Mouse (Mus musculus) layer of hippocampus, postnatal 36 days (tissue): ENCODE results near the gene H2-D1. TPM values are rescaled to one million over a fixed set of nuclear protein-coding genes. Genes with fewer than 3 reads are reported as not detected.
A peak's percentile ranks its signal among the peaks of the same experiment; 100 is the strongest.
"Not testable (repeated sequence)": the region's sequence is repeated elsewhere in the genome, so short reads cannot be mapped to it uniquely, and the experiment has no call there.

Experiments
- DNase-seq, 2 experiments: peaks; one replicate each; pipeline ENCODE4 v3.0.0; 2022
- total RNA-seq, 2 experiments: library from RNA; stranded (reverse); gene quantifications; 2 replicates each; pipeline ENCODE4 v1.2.3; 2021

The H2-D1 gene
- total RNA-seq, 2 experiments from 2014 or later: 13.4 to 18.0 TPM

- no peak for DNase-seq
These were observed 5.2 kb upstream of the H2-D1 start for GRCm38 (mm10) chr17:35257378-35257777.

DNA sequence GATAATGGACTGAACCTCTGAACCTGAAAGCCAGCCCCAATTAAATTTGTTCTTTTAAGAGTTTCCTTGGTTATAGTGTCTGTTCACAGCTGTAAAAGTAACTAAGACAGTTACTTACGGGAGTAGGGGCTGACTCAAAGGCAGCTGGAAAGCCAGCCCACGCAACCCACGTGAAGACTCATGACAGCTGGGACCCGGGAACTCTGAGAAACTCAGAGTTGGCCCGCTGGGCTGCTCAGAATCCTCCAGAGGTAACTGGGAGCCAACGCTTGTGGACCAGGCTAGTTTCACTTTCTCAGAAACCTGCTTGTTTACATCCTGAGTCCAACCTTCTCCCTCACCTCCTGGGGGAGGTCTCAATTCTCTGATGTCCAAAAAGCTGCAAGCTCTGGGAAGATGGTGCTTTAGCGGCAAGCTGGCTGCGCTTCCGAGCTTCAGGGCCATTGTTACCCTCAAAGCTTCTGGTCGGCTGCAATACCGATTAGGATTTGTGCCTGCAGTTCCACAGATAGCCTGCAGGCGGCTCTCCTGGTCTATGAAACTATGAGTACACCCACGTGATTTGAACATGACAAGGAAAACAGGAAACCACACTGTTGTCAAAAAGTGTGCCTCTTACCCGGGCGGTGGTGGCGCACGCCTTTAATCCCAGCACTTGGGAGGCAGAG, 4.6 kb upstream of the H2-D1 start:
- DNase-seq: peak; percentile 89 to 90

- no peak for DNase-seq
These were observed 3.7 kb upstream of the H2-D1 start for GRCm38 (mm10) chr17:35258492-35259478.

GRCm38 (mm10) chr17:35259621-35260020, 2.9 kb upstream of the H2-D1 start:
- DNase-seq: no peak

DNA sequence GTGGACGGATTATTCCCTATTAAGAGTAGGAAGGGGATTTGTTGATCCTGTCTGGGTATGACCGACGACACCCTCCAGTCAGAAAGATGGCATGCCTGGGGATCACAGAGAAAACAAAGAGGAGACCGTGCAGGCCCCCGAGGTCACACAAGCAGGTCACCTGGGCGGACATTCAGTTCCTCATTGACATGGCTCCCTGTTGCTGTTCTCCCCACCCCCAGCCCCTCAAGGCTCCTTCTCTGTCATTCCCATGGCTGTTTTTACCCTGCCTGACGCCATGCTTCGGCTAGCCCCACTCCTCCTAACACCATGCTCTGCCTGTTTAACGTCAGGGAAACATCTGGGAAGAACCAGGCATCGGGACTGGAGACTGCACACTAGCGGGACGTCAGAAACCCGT, 879 bp upstream of the H2-D1 start:
- no peak for DNase-seq

GRCm38 (mm10) chr17:35263523-35263883, 973 bp downstream of the H2-D1 start:
- DNase-seq: no peak

- no peak for DNase-seq
These were observed 5.0 kb downstream of the H2-D1 start for GRCm38 (mm10) chr17:35267399-35268086.

DNA sequence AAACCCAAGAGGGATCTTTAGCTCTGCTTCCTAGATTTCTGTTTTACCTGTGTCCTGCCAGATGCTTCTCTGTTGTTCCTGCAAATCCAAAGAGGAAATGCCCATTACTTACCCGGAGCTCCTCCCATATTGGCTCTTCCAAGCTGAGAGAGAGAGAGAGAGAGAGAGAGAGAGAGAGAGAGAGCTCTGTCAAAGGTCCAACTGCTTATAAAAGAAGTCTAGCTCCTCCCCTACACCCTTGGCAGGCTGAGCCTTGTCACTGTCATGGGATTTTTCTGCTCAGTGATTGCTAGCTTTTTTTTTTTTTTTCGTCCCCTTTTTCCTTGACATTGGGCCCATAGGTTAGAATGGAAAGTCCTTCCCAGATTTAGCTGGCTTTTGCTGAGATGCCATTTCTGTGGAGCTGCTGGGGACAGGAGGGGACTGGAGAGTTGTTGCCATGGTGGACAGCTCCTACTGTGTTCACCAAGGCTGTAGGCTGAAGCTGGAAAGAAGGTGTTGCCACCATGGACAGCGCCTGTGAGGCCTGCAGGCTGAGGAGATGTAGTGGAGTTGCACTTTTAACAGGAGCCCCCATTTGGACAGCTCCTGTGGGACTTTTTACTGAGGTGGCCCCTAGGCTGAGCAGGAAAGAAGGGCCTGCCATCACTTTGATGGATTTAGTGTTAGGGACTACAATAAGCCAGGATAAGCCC, 7.3 kb downstream of the H2-D1 start:
- no peak for DNase-seq

DNA sequence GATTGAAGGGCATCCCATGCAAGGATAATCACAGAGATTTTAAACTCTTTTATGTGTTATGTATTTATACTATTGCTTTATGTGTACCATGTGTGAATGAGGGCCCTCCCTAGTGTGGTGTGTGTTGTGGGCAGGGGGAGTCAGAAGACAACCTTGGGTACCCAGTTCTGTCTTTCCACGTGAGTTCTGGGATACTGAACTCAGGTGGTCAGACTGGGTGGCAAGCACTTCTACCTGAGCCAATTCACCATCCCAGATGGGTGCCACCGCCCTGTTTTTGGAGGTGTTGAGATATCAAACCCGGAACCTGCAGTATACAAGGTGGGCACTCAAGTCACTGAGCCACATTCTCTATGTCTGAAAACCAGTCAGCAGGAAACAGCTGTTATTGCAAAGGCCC, 9.7 kb downstream of the H2-D1 start:
- no peak for DNase-seq

DNA sequence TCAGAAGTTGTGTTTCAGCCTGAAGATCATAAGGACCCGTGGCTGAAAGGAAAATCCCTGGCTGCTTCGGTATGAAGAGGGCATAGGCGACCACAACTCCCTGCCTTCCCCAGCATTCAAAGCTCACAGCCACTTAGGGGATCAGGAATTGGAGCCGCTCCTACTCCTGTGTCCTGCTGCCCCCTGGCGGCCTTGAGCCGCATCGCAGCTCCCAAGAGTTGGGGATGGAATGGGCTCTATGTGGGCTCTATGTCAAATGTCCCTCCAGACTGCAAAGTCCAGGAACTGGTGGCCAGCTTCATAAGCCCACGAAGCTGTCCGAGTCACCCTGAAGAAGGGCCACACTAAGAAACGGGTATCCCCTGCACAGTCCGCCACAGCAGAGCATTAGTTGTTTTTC, 12.2 kb downstream of the H2-D1 start:
- peak; percentile 82 to 83 for DNase-seq

- no peak for DNase-seq
These were observed 13.9 kb downstream of the H2-D1 start for GRCm38 (mm10) chr17:35276304-35276864.

GRCm38 (mm10) chr17:35278049-35278448, 15.5 kb downstream of the H2-D1 start:
- no peak for DNase-seq

DNA sequence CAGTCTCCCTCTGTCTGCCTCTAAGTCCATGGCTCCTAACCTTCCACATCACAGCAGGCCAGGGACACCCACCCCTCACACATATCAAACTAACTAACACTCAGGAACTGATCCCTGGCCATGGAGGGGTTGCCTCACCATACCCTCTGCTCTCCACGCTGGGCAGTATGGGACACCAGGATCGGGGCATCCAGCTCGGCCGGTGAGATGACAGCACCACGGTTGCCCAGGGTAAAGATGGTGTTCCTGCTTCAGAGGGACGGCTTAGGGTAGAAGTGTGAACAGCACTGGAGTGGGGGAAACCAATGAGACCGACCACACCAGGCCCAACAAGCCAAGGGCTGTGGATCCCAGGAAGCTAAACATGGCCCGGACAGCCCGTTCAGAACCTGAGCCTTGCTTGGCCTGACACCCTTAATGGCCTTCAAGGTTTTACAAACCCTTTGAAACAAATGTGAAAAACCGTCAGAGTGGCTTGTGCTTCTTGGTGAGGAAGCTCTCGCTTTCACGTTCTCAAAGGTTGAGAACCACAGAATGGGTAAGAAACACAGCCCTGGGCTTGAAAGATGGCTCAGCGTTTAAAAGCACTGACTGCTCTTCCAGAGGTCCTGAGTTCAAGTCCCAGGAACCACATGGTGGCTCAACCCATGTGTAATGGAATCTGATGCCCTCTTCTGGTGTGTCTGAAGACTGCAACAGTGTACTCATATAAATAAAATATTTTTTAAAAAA, 16.6 kb downstream of the H2-D1 start:
- no peak for DNase-seq

DNA sequence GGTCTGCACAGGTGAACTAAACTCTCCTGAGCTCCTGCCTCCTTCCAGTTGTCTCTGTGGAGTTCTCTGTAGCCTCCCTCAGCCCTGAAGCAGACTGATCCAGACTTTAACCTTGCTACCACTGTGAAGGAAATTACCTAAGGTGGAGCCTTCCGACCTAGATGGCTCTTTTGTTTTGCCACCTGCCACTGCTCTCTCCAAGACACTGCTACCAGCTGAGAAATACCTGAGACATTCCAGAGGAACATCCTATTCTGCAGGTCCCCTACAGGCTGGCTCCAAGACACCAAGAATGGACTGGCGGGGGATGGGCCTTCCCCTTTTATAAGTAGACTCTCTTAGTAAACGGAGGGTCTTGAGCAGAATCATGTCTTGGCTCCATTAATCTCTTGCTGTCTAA, 17.7 kb downstream of the H2-D1 start:
- DNase-seq: no peak

- no peak for DNase-seq
These were observed 22.9 kb downstream of the H2-D1 start for GRCm38 (mm10) chr17:35285431-35285830.

DNA sequence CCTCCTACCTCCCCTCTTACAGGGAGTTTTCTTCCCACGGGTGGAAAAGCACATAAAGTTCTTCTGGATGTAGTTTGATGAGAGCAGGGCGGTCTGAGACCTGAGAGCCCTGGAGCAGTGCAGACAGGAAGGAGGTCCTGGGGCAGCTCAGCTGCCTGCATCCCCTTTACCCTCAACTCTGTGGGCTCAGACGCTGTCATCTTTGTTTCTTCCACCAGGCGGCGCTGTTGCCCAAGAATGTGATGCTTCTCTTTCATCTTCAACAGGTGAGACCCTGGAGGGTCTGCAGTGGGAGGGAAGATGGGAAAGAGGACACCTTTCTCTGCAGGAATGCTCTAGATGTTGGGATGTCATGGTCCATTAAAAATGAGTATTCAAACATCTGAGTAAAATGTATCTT, 33.3 kb downstream of the H2-D1 start:
- DNase-seq: peak; percentile 11 to 18

- DNase-seq: not testable (repeated sequence)
These were observed 37.9 kb downstream of the H2-D1 start for GRCm38 (mm10) chr17:35300261-35300945.

DNA sequence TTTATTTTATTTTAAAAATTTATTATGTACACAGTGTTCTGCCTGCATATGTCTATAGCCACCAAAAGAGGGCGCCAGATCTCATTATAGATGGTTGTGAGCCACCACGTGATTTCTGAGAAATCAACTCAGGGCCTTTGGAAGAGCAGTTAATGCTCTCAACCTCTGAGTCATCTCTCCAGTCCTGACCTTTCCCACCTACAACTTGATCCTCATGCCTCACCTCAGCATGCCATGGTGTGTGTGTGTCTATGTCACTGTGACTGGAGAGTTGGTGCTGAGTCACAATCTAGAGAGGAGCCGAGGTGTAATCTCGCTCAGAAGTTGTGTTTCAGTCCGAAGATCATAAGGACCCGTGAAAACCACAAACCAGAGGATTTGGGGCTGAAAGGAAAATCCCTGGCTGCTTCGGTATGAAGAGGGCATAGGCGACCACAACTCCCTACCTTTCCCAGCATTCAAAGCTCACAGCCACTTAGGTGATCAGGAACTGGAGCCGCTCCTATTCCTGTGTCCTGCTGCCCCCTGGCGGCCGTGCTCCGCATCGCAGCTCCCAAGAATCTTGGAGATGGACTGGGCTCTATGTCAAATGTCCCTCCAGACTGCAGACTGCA, 39.2 kb downstream of the H2-D1 start:
- peak; percentile 84 to 89 for DNase-seq

DNA sequence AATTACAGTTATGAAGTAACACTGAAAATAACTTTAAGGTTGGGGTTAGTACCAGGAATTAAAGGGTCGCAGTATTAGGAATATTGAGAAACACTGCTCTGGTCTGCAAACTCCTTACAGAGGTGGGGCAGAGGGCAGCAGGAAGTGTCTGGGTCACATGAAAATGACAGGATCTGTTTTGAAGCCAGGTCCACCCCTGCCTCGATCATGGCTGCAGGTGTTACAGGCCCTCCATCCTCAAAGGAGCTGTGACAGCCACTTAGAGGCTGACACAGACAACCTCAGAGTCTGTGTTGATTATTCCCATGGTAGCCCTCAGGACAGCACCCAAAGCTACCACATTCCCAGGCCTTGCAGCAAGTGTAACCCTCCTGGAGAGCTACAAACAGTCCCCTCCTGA, 40.7 kb downstream of the H2-D1 start:
- no peak for DNase-seq

DNA sequence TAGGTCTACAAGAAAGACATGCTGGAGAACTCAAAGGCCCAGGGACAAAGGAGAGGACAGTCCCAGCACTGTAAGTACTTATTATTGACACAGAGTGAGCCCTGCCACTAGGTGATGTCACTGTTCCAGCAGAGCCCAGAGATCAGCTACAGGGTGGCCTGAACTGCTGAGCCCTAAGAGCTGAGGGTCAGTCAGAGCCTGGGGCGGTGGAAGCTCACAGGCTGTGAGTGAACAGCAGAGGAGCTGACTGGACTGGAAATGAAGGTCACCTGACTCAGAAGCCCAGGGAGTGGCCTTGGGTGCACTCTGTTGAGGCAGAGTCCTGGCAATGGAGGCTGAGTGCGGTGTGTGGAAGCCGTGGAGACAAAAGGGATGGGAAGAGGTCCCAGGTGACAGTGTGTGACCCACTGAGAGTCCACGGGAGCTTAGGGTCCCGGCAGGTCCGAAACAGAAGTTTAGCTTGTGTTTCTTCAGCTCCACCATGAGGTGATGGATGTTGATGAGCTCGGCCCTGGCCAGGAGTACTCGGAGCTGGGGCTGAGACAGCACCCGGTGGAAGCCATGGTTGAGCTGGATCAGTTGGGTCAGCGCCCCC, 41.3 kb downstream of the H2-D1 start:
- no peak for DNase-seq
